Mouse (Mus musculus) MEL (cell line): ENCODE data around the gene Srp54a. TPM values are rescaled to one million over a fixed set of nuclear protein-coding genes. Genes with fewer than 3 reads are reported as not detected.
A peak's percentile ranks its signal among the peaks of the same experiment; 100 is the strongest.

ENCODE experiments used
- DNase-seq: peaks from one replicate; pipeline ENCODE4 v3.0.0; 2011; ENCODE audit warnings: low read depth, low spot score
- H3K27ac ChIP-seq: 2 replicates; pipeline ENCODE4 v1.5.1; 2012; ENCODE audit warnings: low read depth, mild to moderate bottlenecking, control low read depth, low read length, moderate library complexity; ENCODE audit not compliant: control insufficient read depth
- H3K27me3 ChIP-seq, 2 experiments: fragments of 150-350 bp in 1 of 2; sonication (generic) in 1 of 2; 2 replicates each; pipeline ENCODE4 v1.6.1; 2012; ENCODE audit warnings: low read length in 2 of 2, mild to moderate bottlenecking in 2 of 2, improper control_type of control experiment in 1 of 2, moderate library complexity in 1 of 2; ENCODE audit not compliant: insufficient read depth in 2 of 2, control insufficient read depth in 1 of 2
- H3K36me3 ChIP-seq, 2 experiments: 2 replicates each; pipeline ENCODE4 v1.6.1; 2012 to 2014; ENCODE audit warnings: low read length in 2 of 2, improper control_type of control experiment in 1 of 2, inconsistent platforms in 1 of 2, mild to moderate bottlenecking in 1 of 2; ENCODE audit not compliant: insufficient read depth in 2 of 2, control insufficient read depth in 1 of 2
- H3K4me1 ChIP-seq, 2 experiments: fragments of 150-350 bp in 1 of 2; sonication (generic) in 1 of 2; 2 replicates each; pipeline ENCODE4 v1.6.1; 2012; ENCODE audit warnings: low read length in 2 of 2, improper control_type of control experiment in 1 of 2, mild to moderate bottlenecking in 1 of 2; ENCODE audit not compliant: insufficient read depth in 2 of 2, control insufficient read depth in 1 of 2
- H3K4me3 ChIP-seq, 2 experiments: fragments of 150-350 bp in 1 of 2; sonication (generic) in 1 of 2; 2 replicates each; pipeline ENCODE4 v1.5.1; 2012; ENCODE audit warnings: low read depth in 2 of 2, low read length in 2 of 2, mild to moderate bottlenecking in 2 of 2, moderate library complexity in 2 of 2, control low read depth in 1 of 2, improper control_type of control experiment in 1 of 2; ENCODE audit not compliant: control insufficient read depth in 1 of 2, insufficient read depth in 1 of 2
- H3K79me2 ChIP-seq: 2 replicates; pipeline ENCODE4 v1.6.1; 2012; ENCODE audit warnings: mild to moderate bottlenecking, low read length, moderate library complexity; ENCODE audit not compliant: control insufficient read depth, poor library complexity, insufficient read depth
- H3K9ac ChIP-seq: 2 replicates; pipeline ENCODE4 v1.6.1; 2012; ENCODE audit warnings: low read depth, mild to moderate bottlenecking, control low read depth, low read length, moderate library complexity; ENCODE audit not compliant: control insufficient read depth, poor library complexity, severe bottlenecking
- H3K9me3 ChIP-seq: fragments of 150-350 bp; sonication (generic); replicated peaks from 2 replicates; pipeline ENCODE4 v1.6.1; 2012; ENCODE audit warnings: mild to moderate bottlenecking, low read length, improper control_type of control experiment, moderate library complexity; ENCODE audit not compliant: insufficient read depth
- BHLHE40 ChIP-seq: IDR thresholded peaks from 2 replicates; pipeline ENCODE4 v1.6.1; 2012; ENCODE audit warnings: low read depth, mild to moderate bottlenecking, inconsistent platforms, low read length, improper control_type of control experiment, borderline replicate concordance
- CHD1 ChIP-seq: IDR thresholded peaks from 2 replicates; pipeline ENCODE4 v1.6.1; 2012; ENCODE audit warnings: low read depth, mild to moderate bottlenecking, inconsistent platforms, low read length, improper control_type of control experiment
- CHD2 ChIP-seq: IDR thresholded peaks from 2 replicates; pipeline ENCODE4 v1.6.1; 2011; ENCODE audit warnings: low read length, improper control_type of control experiment
- CTCF ChIP-seq, 3 experiments: IDR thresholded peaks in 2 of 3; conservative IDR thresholded peaks in 1 of 3; 2 replicates each; pipeline ENCODE4 v1.5.1; 2011 to 2012; ENCODE audit warnings: low read length in 3 of 3, low read depth in 2 of 3, mild to moderate bottlenecking in 2 of 3, improper control_type of control experiment in 1 of 3, inconsistent platforms in 1 of 3, mixed read lengths in 1 of 3, moderate library complexity in 1 of 3; ENCODE audit not compliant: control insufficient read depth in 1 of 3, insufficient read depth in 1 of 3, poor library complexity in 1 of 3, severe bottlenecking in 1 of 3
- E2F4 ChIP-seq: IDR thresholded peaks from 2 replicates; pipeline ENCODE4 v1.6.1; 2011; ENCODE audit warnings: low read depth, low read length, improper control_type of control experiment, borderline replicate concordance
- ELF1 ChIP-seq: IDR thresholded peaks from 2 replicates; pipeline ENCODE4 v1.6.1; 2014; ENCODE audit warnings: low read depth, mild to moderate bottlenecking, inconsistent platforms, low read length, improper control_type of control experiment, moderate library complexity
- EP300 ChIP-seq, 2 experiments: IDR thresholded peaks; 2 replicates each; pipeline ENCODE4 v1.6.1; 2011; ENCODE audit warnings: improper control_type of control experiment in 2 of 2, low read length in 2 of 2, low read depth in 1 of 2, mild to moderate bottlenecking in 1 of 2
- ETS1 ChIP-seq: IDR thresholded peaks from 2 replicates; pipeline ENCODE4 v1.6.1; 2012; ENCODE audit warnings: low read depth, mild to moderate bottlenecking, inconsistent platforms, low read length, improper control_type of control experiment, moderate library complexity
- GABPA ChIP-seq: IDR thresholded peaks from 2 replicates; pipeline ENCODE4 v1.6.1; 2012; ENCODE audit warnings: low read depth, mild to moderate bottlenecking, inconsistent platforms, low read length, improper control_type of control experiment, moderate library complexity
- GATA1 ChIP-seq: IDR thresholded peaks from 2 replicates; pipeline ENCODE4 v1.6.1; 2011; ENCODE audit warnings: low read depth, low read length, improper control_type of control experiment
- HCFC1 ChIP-seq: IDR thresholded peaks from 2 replicates; pipeline ENCODE4 v1.6.1; 2012; ENCODE audit warnings: low read depth, mild to moderate bottlenecking, inconsistent platforms, low read length, improper control_type of control experiment, moderate library complexity
- JUND ChIP-seq: IDR thresholded peaks from 2 replicates; pipeline ENCODE4 v1.6.1; 2011; ENCODE audit warnings: low read depth, mild to moderate bottlenecking, improper control_type of control experiment, low read length
- KAT2A ChIP-seq: conservative IDR thresholded peaks from 2 replicates; pipeline ENCODE4 v1.6.1; 2012; ENCODE audit warnings: low read depth, low read length, improper control_type of control experiment, inconsistent platforms
- MAFK ChIP-seq: IDR thresholded peaks from 2 replicates; pipeline ENCODE4 v1.6.1; 2011; ENCODE audit warnings: low read depth, mild to moderate bottlenecking, low read length, improper control_type of control experiment, borderline replicate concordance
- MAZ ChIP-seq: IDR thresholded peaks from 2 replicates; pipeline ENCODE4 v1.6.1; 2012; ENCODE audit warnings: low read depth, mild to moderate bottlenecking, inconsistent platforms, low read length, improper control_type of control experiment
- MEF2A ChIP-seq: IDR thresholded peaks from 2 replicates; pipeline ENCODE4 v1.6.1; 2014; ENCODE audit warnings: low read depth, mild to moderate bottlenecking, inconsistent platforms, low read length, improper control_type of control experiment; ENCODE audit not compliant: poor library complexity, insufficient replicate concordance, severe bottlenecking; ENCODE audit errors: extremely low read depth
- MXI1 ChIP-seq: IDR thresholded peaks from 2 replicates; pipeline ENCODE4 v1.6.1; 2011; ENCODE audit warnings: mild to moderate bottlenecking, low read depth, low read length, improper control_type of control experiment
- MYB ChIP-seq: IDR thresholded peaks from 2 replicates; pipeline ENCODE4 v1.6.1; 2011; ENCODE audit warnings: mild to moderate bottlenecking, low read depth, low read length, improper control_type of control experiment
- MYC ChIP-seq: IDR thresholded peaks from 2 replicates; pipeline ENCODE4 v1.6.1; 2011; ENCODE audit warnings: low read depth, mild to moderate bottlenecking, low read length, improper control_type of control experiment, moderate library complexity
- NELFE ChIP-seq: IDR thresholded peaks from 2 replicates; pipeline ENCODE4 v1.6.1; 2011; ENCODE audit warnings: low read depth, low read length, improper control_type of control experiment
- NRF1 ChIP-seq: IDR thresholded peaks from 2 replicates; pipeline ENCODE4 v1.6.1; 2014; ENCODE audit warnings: low read depth, mild to moderate bottlenecking, inconsistent platforms, low read length, improper control_type of control experiment, moderate library complexity; ENCODE audit not compliant: poor library complexity, insufficient read depth, severe bottlenecking
- POLR2A ChIP-seq, 2 experiments: IDR thresholded peaks; 2 replicates each; pipeline ENCODE4 v1.6.1; 2011 to 2012; ENCODE audit warnings: low read length in 2 of 2, mild to moderate bottlenecking in 2 of 2, control low read depth in 1 of 2, improper control_type of control experiment in 1 of 2, low read depth in 1 of 2, moderate library complexity in 1 of 2; ENCODE audit not compliant: control insufficient read depth in 1 of 2, insufficient read depth in 1 of 2, poor library complexity in 1 of 2
- POLR2AphosphoS2 ChIP-seq: IDR thresholded peaks from 2 replicates; pipeline ENCODE4 v1.6.1; 2011; ENCODE audit warnings: low read length, improper control_type of control experiment
- POLR2AphosphoS5 ChIP-seq: IDR thresholded peaks from 2 replicates; pipeline ENCODE4 v1.6.1; 2012; ENCODE audit warnings: low read depth, borderline replicate concordance, mild to moderate bottlenecking, inconsistent platforms, low read length, moderate library complexity, mixed read lengths
- RAD21 ChIP-seq: IDR thresholded peaks from 2 replicates; pipeline ENCODE4 v1.6.1; 2011; ENCODE audit warnings: mild to moderate bottlenecking, low read depth, low read length, improper control_type of control experiment
- RCOR1 ChIP-seq: IDR thresholded peaks from 2 replicates; pipeline ENCODE4 v1.6.1; 2012; ENCODE audit warnings: low read depth, mild to moderate bottlenecking, inconsistent platforms, low read length, improper control_type of control experiment
- SIN3A ChIP-seq: IDR thresholded peaks from 2 replicates; pipeline ENCODE4 v1.6.1; 2012; ENCODE audit warnings: low read length, improper control_type of control experiment, inconsistent platforms
- SMC3 ChIP-seq: IDR thresholded peaks from 2 replicates; pipeline ENCODE4 v1.6.1; 2011; ENCODE audit warnings: low read depth, low read length, improper control_type of control experiment
- TAL1 ChIP-seq: IDR thresholded peaks from 2 replicates; pipeline ENCODE4 v1.6.1; 2012; ENCODE audit warnings: mild to moderate bottlenecking, inconsistent platforms, low read length, moderate library complexity, mixed read lengths
- TBP ChIP-seq: IDR thresholded peaks from 2 replicates; pipeline ENCODE4 v1.8.0; 2011; ENCODE audit warnings: low read depth, low read length, improper control_type of control experiment
- TCF12 ChIP-seq: IDR thresholded peaks from 2 replicates; pipeline ENCODE4 v1.6.1; 2014; ENCODE audit warnings: low read depth, mild to moderate bottlenecking, inconsistent platforms, low read length, improper control_type of control experiment, moderate library complexity
- UBTF ChIP-seq: IDR thresholded peaks from 2 replicates; pipeline ENCODE4 v1.6.1; 2012; ENCODE audit warnings: low read depth, mild to moderate bottlenecking, inconsistent platforms, low read length, improper control_type of control experiment, moderate library complexity, borderline replicate concordance; ENCODE audit not compliant: insufficient read depth
- USF1 ChIP-seq: IDR thresholded peaks from 2 replicates; pipeline ENCODE4 v1.6.1; 2014; ENCODE audit warnings: low read depth, mild to moderate bottlenecking, inconsistent platforms, low read length, improper control_type of control experiment, moderate library complexity
- ZKSCAN1 ChIP-seq: IDR thresholded peaks from 2 replicates; pipeline ENCODE4 v1.6.1; 2012; ENCODE audit warnings: low read depth, mild to moderate bottlenecking, inconsistent platforms, low read length, improper control_type of control experiment, moderate library complexity
- ZMIZ1 ChIP-seq: IDR thresholded peaks from 2 replicates; pipeline ENCODE4 v1.6.1; 2012; ENCODE audit warnings: low read depth, mild to moderate bottlenecking, inconsistent platforms, low read length, improper control_type of control experiment, moderate library complexity
- ZNF384 ChIP-seq: IDR thresholded peaks from 2 replicates; pipeline ENCODE4 v1.6.1; 2012; ENCODE audit warnings: low read depth, mild to moderate bottlenecking, inconsistent platforms, low read length, improper control_type of control experiment
- polyA plus RNA-seq, 2 experiments: library from polyadenylated mRNA; stranded (reverse) in 1 of 2; unstranded in 1 of 2; fragments of >175 nt in 1 of 2; fragments of >200 nt in 1 of 2; gene quantifications; 2 replicates each; pipeline versions ENCODE4 v1.2.1 to v1.2.4; 2012; ENCODE audit warnings: low replicate concordance in 2 of 2, low read depth in 1 of 2; ENCODE audit not compliant: insufficient read length in 2 of 2, insufficient read depth in 1 of 2, missing spikeins in 1 of 2
- total RNA-seq: library from RNA; depleted of rRNA; stranded (reverse); fragments of 300-350 nt; gene quantifications from 2 replicates; pipeline ENCODE4 v1.2.3, GENCODE M21; 2012

Srp54a gene
- total and polyA plus RNA-seq, 3 experiments: 39.4 to 405 (median 54.7) TPM

GRCm38 (mm10) chr12:55060212-55060898 lies 19.7 kb upstream of the Srp54a start:
- no peaks in the 10 kb centered on the region for H3K27me3 ChIP-seq
- peaks cover 33 to 34% of the 10 kb centered on the region in 2 experiments for H3K4me1 ChIP-seq
- peak overlapping the region in 1 of 2 experiments; percentile 9; a peak in 2 of 4 replicates for H3K4me3 ChIP-seq
- peak; percentile 89 for DNase-seq
- 0 out of 2 replicates have a peak, but pooled peaks cover 1% of the 10 kb centered on the region for H3K79me2 ChIP-seq
- H3K9ac ChIP-seq: peak overlapping the region; percentile 2
- H3K9me3 ChIP-seq: no peaks in the 10 kb centered on the region
- H3K36me3 ChIP-seq: peaks cover 0 to 51% of the 10 kb centered on the region in 2 experiments; a peak in 3 of 4 replicates
- H3K27ac ChIP-seq: peak overlapping the region; percentile 74
- TF ChIP-seq UBTF (no peak), ZMIZ1 (no peak), KAT2A (no peak), ETS1 (peak; percentile 76), JUND (no peak), E2F4 (no peak), NELFE (no peak), CHD2 (no peak), POLR2AphosphoS5 (no peak), NRF1 (peak; percentile 34; the same call in 1 of the 2 replicates), MXI1 (peak; percentile 91), TBP (no peak), TAL1 (peak; percentile 43; the same call in 1 of the 2 replicates), SIN3A (peak; percentile 82), MAFK (no peak), ZKSCAN1 (no peak), MEF2A (no peak), EP300 (IDR thresholded peaks at IDR 0.05; ENCODE audit: low read depth in 1 of 2, low read length in 2 of 2) (peak; percentile 61 to 80; a peak in 3 of 4 replicates), POLR2A (IDR thresholded peaks at IDR 0.05; ENCODE audit: control insufficient read depth in 1 of 2, insufficient read depth in 1 of 2, low read depth in 1 of 2, low read length in 2 of 2, poor library complexity in 1 of 2) (no peak), BHLHE40 (peak; percentile 82; the same call in 1 of the 2 replicates), ELF1 (no peak), GATA1 (peak; percentile 82), MYC (peak; percentile 80), CTCF (IDR thresholded peaks at IDR 0.05 in 2 of 3, conservative IDR thresholded peaks at IDR 0.05 in 1 of 3; ENCODE audit: control insufficient read depth in 1 of 3, insufficient read depth in 1 of 3, low read depth in 2 of 3, low read length in 3 of 3, poor library complexity in 1 of 3, severe bottlenecking in 1 of 3) (0 out of 6 replicates have a peak, but pooled peaks of 1 of the 3 experiments have one; percentile 12), RAD21 (no peak), MAZ (0 out of 2 replicates have a peak, but pooled peaks have one; percentile 20), POLR2AphosphoS2 (no peak), GABPA (no peak), TCF12 (peak; percentile 55), USF1 (peak; percentile 78), HCFC1 (no peak), MYB (no peak), CHD1 (0 out of 2 replicates have a peak, but pooled peaks have one; percentile 13), SMC3 (no peak), ZNF384 (no peak), RCOR1 (peak; percentile 81)
